Mouse (Mus musculus): ENCODE results near the gene Aloxe3. TPM values are rescaled to one million over a fixed set of nuclear protein-coding genes. Genes with fewer than 3 reads are reported as not detected.

Gene Aloxe3
- total and polyA plus RNA-seq, 3 experiments = 0.13 TPM; not detected in 2

DNA sequence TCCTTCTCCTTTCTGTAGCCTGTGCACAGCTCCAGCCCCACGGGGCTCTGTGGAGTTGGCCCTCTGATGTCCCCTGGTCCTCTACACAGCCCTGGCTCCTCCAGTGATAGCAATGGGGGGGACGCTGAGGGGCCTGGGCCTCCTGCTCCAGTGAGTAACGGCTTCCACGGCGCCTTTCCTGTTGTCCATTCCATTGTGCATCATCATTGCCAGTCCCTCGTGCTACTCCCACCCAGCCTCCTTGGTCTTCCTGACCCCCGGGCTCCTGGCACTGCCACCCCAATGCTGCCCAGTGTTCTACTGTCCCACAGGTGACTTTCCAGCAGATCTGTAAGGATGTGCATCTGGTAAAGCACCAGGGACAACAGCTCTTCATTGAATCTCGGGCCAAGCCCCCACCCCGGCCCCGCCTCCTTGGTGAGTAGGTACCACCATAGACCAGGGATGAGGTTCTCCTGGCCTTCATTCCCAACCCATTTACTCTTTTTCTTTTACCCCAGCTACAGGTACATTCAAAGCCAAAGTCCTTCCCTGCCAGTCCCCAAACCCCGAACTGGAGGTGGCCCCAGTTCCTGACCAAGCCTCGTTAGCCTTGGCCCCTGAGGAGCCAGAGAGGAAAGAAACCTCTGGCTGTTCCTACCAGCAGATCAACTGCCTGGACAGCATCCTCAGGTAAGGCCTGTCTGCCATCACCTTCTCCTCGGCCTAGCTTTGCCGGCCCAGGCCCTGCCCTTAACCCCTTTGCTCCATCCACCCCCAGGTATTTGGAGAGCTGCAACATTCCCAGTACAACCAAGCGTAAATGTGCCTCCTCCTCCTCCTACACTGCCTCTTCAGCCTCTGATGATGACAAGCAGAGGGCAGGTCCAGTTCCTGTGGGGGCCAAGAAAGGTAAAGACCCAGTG is 21.9 kb upstream of the Aloxe3 start:
- DNase-seq (ENCODE audit: low read depth, low spot score) = no peak
- Histone ChIP-seq H3K36me3 (ENCODE audit: control insufficient read depth in 1 of 2, insufficient read depth in 2 of 2, low read length in 2 of 2) (peaks cover 0 to 3% of the 10 kb centered on the region in 2 experiments; a peak in 2 of 4 replicates), H3K4me3 (ENCODE audit: control insufficient read depth in 1 of 2, insufficient read depth in 1 of 2, low read depth in 2 of 2, low read length in 2 of 2) (no peak overlapping the region), H3K4me1 (ENCODE audit: control insufficient read depth in 1 of 2, insufficient read depth in 2 of 2, low read length in 2 of 2) (peaks cover 4 to 10% of the 10 kb centered on the region in 2 experiments; a peak in 3 of 4 replicates), H3K9ac (ENCODE audit: control insufficient read depth, low read depth, low read length, poor library complexity, severe bottlenecking) (no peak overlapping the region), H3K27ac (ENCODE audit: control insufficient read depth, low read depth, low read length) (no peak overlapping the region), H3K9me3 (replicated peaks; ENCODE audit: insufficient read depth, low read length) (no peaks in the 10 kb centered on the region), H3K27me3 (ENCODE audit: control insufficient read depth in 1 of 2, insufficient read depth in 2 of 2, low read length in 2 of 2) (no peaks in the 10 kb centered on the region), H3K79me2 (ENCODE audit: control insufficient read depth, insufficient read depth, low read length, poor library complexity) (peaks cover 13% of the 10 kb centered on the region; the same call in 1 of the 2 replicates)
- TF ChIP-seq CTCF (IDR thresholded peaks at IDR 0.05 in 2 of 3, conservative IDR thresholded peaks at IDR 0.05 in 1 of 3; ENCODE audit: control insufficient read depth in 1 of 3, insufficient read depth in 1 of 3, low read depth in 2 of 3, low read length in 3 of 3, poor library complexity in 1 of 3, severe bottlenecking in 1 of 3) = no peak
- TF ChIP-seq ZMIZ1 (IDR thresholded peaks at IDR 0.05; ENCODE audit: low read depth, low read length) = no peak
- TF ChIP-seq BHLHE40 (IDR thresholded peaks at IDR 0.05; ENCODE audit: borderline replicate concordance, low read depth, low read length) = no peak
- no peak for TF ChIP-seq NRF1 (IDR thresholded peaks at IDR 0.05; ENCODE audit: insufficient read depth, low read depth, low read length, poor library complexity, severe bottlenecking)
- TF ChIP-seq GATA1 (IDR thresholded peaks at IDR 0.05; ENCODE audit: low read depth, low read length) = no peak
- no peak for TF ChIP-seq MEF2A (IDR thresholded peaks at IDR 0.05; ENCODE audit: extremely low read depth, insufficient replicate concordance, low read depth, low read length, poor library complexity, severe bottlenecking)
- TF ChIP-seq GABPA (IDR thresholded peaks at IDR 0.05; ENCODE audit: low read depth, low read length) = no peak
- no peak for TF ChIP-seq E2F4 (IDR thresholded peaks at IDR 0.05; ENCODE audit: borderline replicate concordance, low read depth, low read length)
- no peak for TF ChIP-seq MYC (IDR thresholded peaks at IDR 0.05; ENCODE audit: low read depth, low read length)
- TF ChIP-seq POLR2A (IDR thresholded peaks at IDR 0.05; ENCODE audit: control insufficient read depth in 1 of 2, insufficient read depth in 1 of 2, low read depth in 1 of 2, low read length in 2 of 2, poor library complexity in 1 of 2) = no peak
- TF ChIP-seq ZKSCAN1 (IDR thresholded peaks at IDR 0.05; ENCODE audit: low read depth, low read length) = no peak
- no peak for TF ChIP-seq TCF12 (IDR thresholded peaks at IDR 0.05; ENCODE audit: low read depth, low read length)
- TF ChIP-seq SIN3A (IDR thresholded peaks at IDR 0.05; ENCODE audit: low read length) = no peak
- TF ChIP-seq USF1 (IDR thresholded peaks at IDR 0.05; ENCODE audit: low read depth, low read length) = no peak
- TF ChIP-seq JUND (IDR thresholded peaks at IDR 0.05; ENCODE audit: low read depth, low read length) = no peak

DNA sequence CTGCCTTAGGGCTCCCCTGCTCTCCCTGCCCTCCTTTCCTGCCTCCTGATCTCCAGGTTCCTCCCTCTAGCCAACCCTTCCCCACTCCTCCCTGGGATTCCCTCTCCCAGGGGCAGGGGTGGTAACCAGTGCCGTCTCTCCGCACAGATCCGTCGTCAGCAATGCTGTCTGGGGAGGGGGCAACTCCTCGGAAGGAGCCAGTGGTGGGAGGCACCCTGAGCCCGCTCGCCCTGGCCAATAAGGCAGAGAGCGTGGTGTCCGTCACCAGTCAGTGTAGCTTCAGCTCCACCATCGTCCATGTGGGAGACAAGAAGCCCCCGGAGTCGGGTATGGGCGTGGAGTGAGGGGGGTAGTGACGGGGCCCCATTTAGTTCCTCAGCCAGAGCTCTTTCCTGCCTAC is 21.2 kb upstream of the Aloxe3 start:
- DNase-seq (ENCODE audit: low read depth, low spot score) = no peak
- Histone ChIP-seq H3K9ac (ENCODE audit: control insufficient read depth, low read depth, low read length, poor library complexity, severe bottlenecking) (no peak overlapping the region), H3K79me2 (ENCODE audit: control insufficient read depth, insufficient read depth, low read length, poor library complexity) (peaks cover 8% of the 10 kb centered on the region; the same call in 1 of the 2 replicates), H3K4me1 (ENCODE audit: control insufficient read depth in 1 of 2, insufficient read depth in 2 of 2, low read length in 2 of 2) (peaks cover 2 to 8% of the 10 kb centered on the region in 2 experiments; a peak in 2 of 4 replicates), H3K27ac (ENCODE audit: control insufficient read depth, low read depth, low read length) (no peak overlapping the region), H3K36me3 (ENCODE audit: control insufficient read depth in 1 of 2, insufficient read depth in 2 of 2, low read length in 2 of 2) (peaks cover 0 to 6% of the 10 kb centered on the region in 2 experiments; a peak in 2 of 4 replicates), H3K27me3 (ENCODE audit: control insufficient read depth in 1 of 2, insufficient read depth in 2 of 2, low read length in 2 of 2) (no peaks in the 10 kb centered on the region), H3K4me3 (ENCODE audit: control insufficient read depth in 1 of 2, insufficient read depth in 1 of 2, low read depth in 2 of 2, low read length in 2 of 2) (no peak overlapping the region), H3K9me3 (replicated peaks; ENCODE audit: insufficient read depth, low read length) (no peaks in the 10 kb centered on the region)
- no peak for TF ChIP-seq E2F4 (IDR thresholded peaks at IDR 0.05; ENCODE audit: borderline replicate concordance, low read depth, low read length)
- no peak for TF ChIP-seq BHLHE40 (IDR thresholded peaks at IDR 0.05; ENCODE audit: borderline replicate concordance, low read depth, low read length)
- no peak for TF ChIP-seq TCF12 (IDR thresholded peaks at IDR 0.05; ENCODE audit: low read depth, low read length)
- TF ChIP-seq EP300 (IDR thresholded peaks at IDR 0.05; ENCODE audit: low read depth in 1 of 2, low read length in 2 of 2) = no peak
- no peak for TF ChIP-seq TAL1 (IDR thresholded peaks at IDR 0.05; ENCODE audit: low read length)
- no peak for TF ChIP-seq MYB (IDR thresholded peaks at IDR 0.05; ENCODE audit: low read depth, low read length)
- TF ChIP-seq RCOR1 (IDR thresholded peaks at IDR 0.05; ENCODE audit: low read depth, low read length) = no peak
- no peak for TF ChIP-seq ZNF384 (IDR thresholded peaks at IDR 0.05; ENCODE audit: low read depth, low read length)
- TF ChIP-seq UBTF (IDR thresholded peaks at IDR 0.05; ENCODE audit: borderline replicate concordance, insufficient read depth, low read depth, low read length) = no peak
- TF ChIP-seq GATA1 (IDR thresholded peaks at IDR 0.05; ENCODE audit: low read depth, low read length) = no peak
- no peak for TF ChIP-seq CHD1 (IDR thresholded peaks at IDR 0.05; ENCODE audit: low read depth, low read length)
- TF ChIP-seq ZKSCAN1 (IDR thresholded peaks at IDR 0.05; ENCODE audit: low read depth, low read length) = no peak
- TF ChIP-seq KAT2A (conservative IDR thresholded peaks at IDR 0.05; ENCODE audit: low read depth, low read length) = no peak
- TF ChIP-seq USF2 (IDR thresholded peaks at IDR 0.05; ENCODE audit: borderline replicate concordance in 1 of 2, insufficient read depth in 1 of 2, low read depth in 1 of 2, low read length in 2 of 2) = no peak
- no peak for TF ChIP-seq NRF1 (IDR thresholded peaks at IDR 0.05; ENCODE audit: insufficient read depth, low read depth, low read length, poor library complexity, severe bottlenecking)
- no peak for TF ChIP-seq SIN3A (IDR thresholded peaks at IDR 0.05; ENCODE audit: low read length)
- TF ChIP-seq NELFE (IDR thresholded peaks at IDR 0.05; ENCODE audit: low read depth, low read length) = no peak
